Mouse (Mus musculus) midbrain, embryonic 12.5 days (tissue): Measurements from ENCODE around the gene Enpp6. TPM values are rescaled to one million over a fixed set of nuclear protein-coding genes. Genes with fewer than 3 reads are reported as not detected.

Experiments used
- ATAC-seq: fragments of 200-750 bp; cut with Nextera tagmentation; 2 replicates; pipeline ENCODE4 v1.8.0; 2017; ENCODE audit warnings: low read depth, moderate TSS enrichment, moderate library complexity; ENCODE audit not compliant: low FRiP score
- H3K27ac ChIP-seq: fragments of 300-500 bp; sonication (generic); replicated peaks from 2 replicates; pipeline ENCODE4 v1.5.1; 2016; ENCODE audit warnings: mild to moderate bottlenecking
- H3K27me3 ChIP-seq: fragments of 300-500 bp; sonication (generic); 2 replicates; pipeline ENCODE4 v1.6.1; 2016; ENCODE audit warnings: mild to moderate bottlenecking
- H3K36me3 ChIP-seq: fragments of 300-500 bp; sonication (generic); 2 replicates; pipeline ENCODE4 v1.6.1; 2016
- H3K4me1 ChIP-seq: fragments of 300-500 bp; sonication (generic); 2 replicates; pipeline ENCODE4 v1.6.1; 2016
- H3K4me2 ChIP-seq: fragments of 300-500 bp; sonication (generic); replicated peaks from 2 replicates; pipeline ENCODE4 v1.6.1; 2016; ENCODE audit warnings: mild to moderate bottlenecking, moderate library complexity
- H3K4me3 ChIP-seq: fragments of 300-500 bp; sonication (generic); 2 replicates; pipeline ENCODE4 v1.5.1; 2016; ENCODE audit warnings: mild to moderate bottlenecking
- H3K9ac ChIP-seq: fragments of 300-500 bp; sonication (generic); replicated peaks from 2 replicates; pipeline ENCODE4 v1.6.1; 2016; ENCODE audit warnings: mild to moderate bottlenecking, moderate library complexity
- H3K9me3 ChIP-seq: fragments of 300-500 bp; sonication (generic); 2 replicates; pipeline ENCODE4 v1.6.1; 2016; ENCODE audit warnings: mild to moderate bottlenecking
- WGBS: fragments of 180-500 bp; shearing (Covaris S2); methylation state at CpG from one replicate; pipeline ENCODE4 v1.1.7; 2016; 5-methylcytosine and 5-hydroxymethylcytosine counted together
- polyA plus RNA-seq: library from polyadenylated mRNA; unstranded; fragments of >200 nt; fragmentation: Nextera tagmentation; extraction: Ambion mirVana; gene quantifications from 2 replicates; pipeline ENCODE4 v1.2.1, GENCODE M21; 2016

The Enpp6 gene
- polyA plus RNA-seq, 1 experiment from 2014 or later = 0.38 TPM

GRCm38 (mm10) chr8:47046340-47046739 lies 59.7 kb downstream of the Enpp6 start:
- Histone ChIP-seq H3K4me1 (no peaks in the 10 kb centered on the region), H3K4me2 (no peak overlapping the region), H3K9ac (no peak overlapping the region), H3K27me3 (no peaks in the 10 kb centered on the region), H3K4me3 (no peak overlapping the region), H3K9me3 (peaks cover 4% of the 10 kb centered on the region; the same call in 1 of the 2 replicates), H3K36me3 (no peaks in the 10 kb centered on the region), H3K27ac (no peak overlapping the region)
- 84% methylated on average over 4 of the region's 4 CpGs for WGBS
- no peak for ATAC-seq

DNA sequence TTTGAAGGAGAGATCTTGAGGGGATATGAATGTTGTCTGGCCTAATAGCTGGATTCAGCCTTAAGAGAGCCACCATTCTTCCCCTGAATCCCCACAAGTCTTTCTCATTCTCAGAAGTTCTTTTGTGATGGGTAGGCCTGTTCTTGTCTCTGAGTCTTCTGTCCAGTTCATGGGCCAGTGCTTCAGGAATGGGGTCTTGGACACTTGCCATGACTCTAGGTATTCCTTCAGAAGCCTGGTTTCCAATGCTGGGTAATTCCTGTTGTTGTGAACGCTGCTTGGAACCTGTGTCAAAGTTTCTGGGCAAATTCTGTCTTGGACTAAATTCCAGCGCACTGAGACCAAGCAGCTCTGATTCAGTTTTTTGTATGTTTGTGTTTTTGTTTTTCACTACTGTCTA lies 60.5 kb downstream of the Enpp6 start:
- WGBS = 91% methylated on average over 2 of the region's 2 CpGs
- no peak overlapping the region for H3K27ac ChIP-seq
- no peak overlapping the region for H3K4me3 ChIP-seq
- no peaks in the 10 kb centered on the region for H3K27me3 ChIP-seq
- H3K4me1 ChIP-seq = no peaks in the 10 kb centered on the region
- H3K4me2 ChIP-seq = no peak overlapping the region
- ATAC-seq = no peak
- peaks cover 4% of the 10 kb centered on the region; the same call in 1 of the 2 replicates for H3K9me3 ChIP-seq
- H3K9ac ChIP-seq = no peak overlapping the region
- no peaks in the 10 kb centered on the region for H3K36me3 ChIP-seq

DNA sequence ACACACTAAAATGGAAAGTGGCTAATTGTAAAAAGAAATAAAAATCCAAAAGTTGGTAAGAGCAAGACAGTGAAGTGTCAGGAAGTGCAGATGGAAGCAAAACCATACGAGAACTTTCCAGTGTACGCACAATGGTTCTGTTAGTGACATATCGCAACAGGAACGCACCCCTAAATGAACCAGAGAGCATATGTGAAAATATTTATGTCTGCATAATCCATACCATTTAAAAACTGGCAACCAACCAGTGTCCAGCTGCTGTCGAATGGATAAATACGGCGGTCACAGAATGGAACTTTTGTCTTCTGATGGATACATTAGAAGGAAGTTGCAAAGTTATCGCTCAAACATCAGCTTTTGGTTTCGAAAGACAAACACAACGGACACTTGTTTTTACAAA lies 61.9 kb downstream of the Enpp6 start:
- H3K36me3 ChIP-seq = no peaks in the 10 kb centered on the region
- H3K27me3 ChIP-seq = no peaks in the 10 kb centered on the region
- H3K9ac ChIP-seq = no peak overlapping the region
- 91% methylated on average over 10 of the region's 10 CpGs for WGBS
- no peak for ATAC-seq
- no peak overlapping the region for H3K27ac ChIP-seq
- no peak overlapping the region for H3K4me2 ChIP-seq
- H3K9me3 ChIP-seq = peaks cover under 1% of the 10 kb centered on the region; the same call in 1 of the 2 replicates
- H3K4me1 ChIP-seq = no peaks in the 10 kb centered on the region
- H3K4me3 ChIP-seq = no peak overlapping the region

- Histone ChIP-seq H3K4me1 (no peaks in the 10 kb centered on the region), H3K9ac (no peak overlapping the region), H3K36me3 (no peaks in the 10 kb centered on the region), H3K9me3 (no peaks in the 10 kb centered on the region), H3K27ac (no peak overlapping the region), H3K4me2 (no peak overlapping the region), H3K27me3 (no peaks in the 10 kb centered on the region), H3K4me3 (no peak overlapping the region)
- WGBS = 82% methylated on average over 3 of the region's 3 CpGs
- ATAC-seq = no peak
Observed at GRCm38 (mm10) chr8:47052643-47053042, 66.0 kb downstream of the Enpp6 start.

GRCm38 (mm10) chr8:47056086-47056485 lies 69.4 kb downstream of the Enpp6 start:
- 84% methylated on average over 1 of the region's 1 CpGs for WGBS
- Histone ChIP-seq H3K36me3 (no peaks in the 10 kb centered on the region), H3K4me1 (no peaks in the 10 kb centered on the region), H3K27ac (no peak overlapping the region), H3K4me2 (no peak overlapping the region), H3K9me3 (no peaks in the 10 kb centered on the region; the same call in 1 of the 2 replicates), H3K9ac (no peak overlapping the region), H3K27me3 (no peaks in the 10 kb centered on the region), H3K4me3 (no peak overlapping the region)
- ATAC-seq = no peak

GRCm38 (mm10) chr8:47058526-47058925 lies 71.8 kb downstream of the Enpp6 start:
- H3K36me3 ChIP-seq = no peaks in the 10 kb centered on the region
- no peaks in the 10 kb centered on the region; the same call in 1 of the 2 replicates for H3K9me3 ChIP-seq
- no peak for ATAC-seq
- H3K27me3 ChIP-seq = no peaks in the 10 kb centered on the region
- no peak overlapping the region for H3K27ac ChIP-seq
- H3K4me3 ChIP-seq = no peak overlapping the region
- WGBS = 44% methylated on average over 4 of the region's 4 CpGs
- H3K4me2 ChIP-seq = no peak overlapping the region
- H3K9ac ChIP-seq = no peak overlapping the region
- H3K4me1 ChIP-seq = no peaks in the 10 kb centered on the region

GRCm38 (mm10) chr8:47058971-47059370 lies 72.3 kb downstream of the Enpp6 start:
- Histone ChIP-seq H3K9ac (no peak overlapping the region), H3K36me3 (no peaks in the 10 kb centered on the region), H3K27me3 (no peaks in the 10 kb centered on the region), H3K9me3 (no peaks in the 10 kb centered on the region; the same call in 1 of the 2 replicates), H3K27ac (no peak overlapping the region), H3K4me3 (no peak overlapping the region), H3K4me1 (no peaks in the 10 kb centered on the region), H3K4me2 (no peak overlapping the region)
- no peak for ATAC-seq
- 66% methylated on average over 2 of the region's 2 CpGs for WGBS

DNA sequence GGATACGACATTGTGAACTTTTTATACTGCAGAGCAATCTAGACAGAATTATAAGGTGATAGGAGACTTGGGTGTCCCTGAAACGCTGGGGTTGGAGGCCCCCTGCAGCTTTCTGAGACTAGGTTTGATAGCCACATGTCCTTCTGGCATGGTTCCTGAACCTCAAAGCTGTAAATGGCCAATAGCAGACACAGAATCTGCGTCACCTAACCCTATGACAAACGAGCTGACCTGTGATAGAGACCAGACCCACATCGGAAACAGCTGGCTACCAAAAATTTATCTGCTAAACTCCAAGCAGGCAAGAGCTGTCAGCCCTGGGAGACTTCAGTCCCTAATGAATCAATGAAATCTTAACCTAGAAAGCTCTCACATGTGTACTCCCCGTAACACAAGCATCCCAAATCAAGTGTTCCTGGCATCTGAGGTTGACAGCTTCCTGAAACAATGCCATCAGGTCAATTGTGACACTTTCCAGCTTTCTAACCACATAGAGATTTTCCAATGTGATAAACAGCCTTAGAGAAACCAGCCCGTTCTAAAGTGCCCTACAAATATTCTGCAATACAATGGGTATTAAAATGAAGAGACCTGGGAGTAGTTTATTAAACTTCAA lies 74.5 kb downstream of the Enpp6 start:
- Histone ChIP-seq H3K4me3 (no peak overlapping the region), H3K36me3 (no peaks in the 10 kb centered on the region), H3K9ac (no peak overlapping the region), H3K4me2 (no peak overlapping the region), H3K27me3 (no peaks in the 10 kb centered on the region), H3K27ac (no peak overlapping the region), H3K9me3 (no peaks in the 10 kb centered on the region; the same call in 1 of the 2 replicates), H3K4me1 (no peaks in the 10 kb centered on the region)
- ATAC-seq = no peak
- WGBS = 88% methylated on average over 7 of the region's 7 CpGs

- H3K4me1 ChIP-seq = no peaks in the 10 kb centered on the region
- no peak for ATAC-seq
- no peaks in the 10 kb centered on the region for H3K36me3 ChIP-seq
- H3K27me3 ChIP-seq = no peaks in the 10 kb centered on the region
- H3K27ac ChIP-seq = no peak overlapping the region
- H3K9ac ChIP-seq = no peak overlapping the region
- H3K4me3 ChIP-seq = no peak overlapping the region
- H3K4me2 ChIP-seq = no peak overlapping the region
- 91% methylated on average over 9 of the region's 9 CpGs for WGBS
- H3K9me3 ChIP-seq = no peaks in the 10 kb centered on the region
Observed at GRCm38 (mm10) chr8:47067121-47067520, 80.4 kb downstream of the Enpp6 start.

DNA sequence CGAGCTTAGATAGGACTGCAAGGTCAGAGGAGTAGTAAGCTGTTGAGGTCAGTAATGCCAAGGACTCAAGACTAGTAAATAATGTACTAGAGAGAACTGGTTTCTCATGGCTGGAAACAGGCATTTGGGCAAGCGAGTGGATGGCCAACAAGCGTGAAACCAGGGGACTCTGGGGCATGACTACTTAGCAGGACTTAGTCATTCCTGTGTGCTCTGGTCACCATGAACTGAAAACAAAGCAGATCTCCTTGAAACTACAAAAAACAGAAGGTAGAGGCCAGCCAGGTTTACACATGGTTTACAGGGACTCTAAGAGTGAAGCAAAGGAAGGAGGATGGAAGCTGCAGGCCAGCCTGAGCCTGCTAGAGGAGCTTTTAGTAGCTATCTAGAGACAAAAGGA lies 82.9 kb downstream of the Enpp6 start:
- ATAC-seq = no peak
- no peaks in the 10 kb centered on the region for H3K36me3 ChIP-seq
- no peak overlapping the region for H3K4me3 ChIP-seq
- 83% methylated on average over 3 of the region's 3 CpGs for WGBS
- H3K9ac ChIP-seq = no peak overlapping the region
- no peak overlapping the region for H3K4me2 ChIP-seq
- no peaks in the 10 kb centered on the region for H3K4me1 ChIP-seq
- no peaks in the 10 kb centered on the region; the same call in 1 of the 2 replicates for H3K9me3 ChIP-seq
- no peaks in the 10 kb centered on the region for H3K27me3 ChIP-seq
- H3K27ac ChIP-seq = no peak overlapping the region

GRCm38 (mm10) chr8:47072001-47072400 lies 85.3 kb downstream of the Enpp6 start:
- 89% methylated on average over 5 of the region's 5 CpGs for WGBS
- Histone ChIP-seq H3K4me3 (no peak overlapping the region), H3K27ac (no peak overlapping the region), H3K36me3 (no peaks in the 10 kb centered on the region), H3K4me2 (no peak overlapping the region), H3K9me3 (no peaks in the 10 kb centered on the region; the same call in 1 of the 2 replicates), H3K9ac (no peak overlapping the region), H3K27me3 (no peaks in the 10 kb centered on the region), H3K4me1 (no peaks in the 10 kb centered on the region)
- no peak for ATAC-seq

DNA sequence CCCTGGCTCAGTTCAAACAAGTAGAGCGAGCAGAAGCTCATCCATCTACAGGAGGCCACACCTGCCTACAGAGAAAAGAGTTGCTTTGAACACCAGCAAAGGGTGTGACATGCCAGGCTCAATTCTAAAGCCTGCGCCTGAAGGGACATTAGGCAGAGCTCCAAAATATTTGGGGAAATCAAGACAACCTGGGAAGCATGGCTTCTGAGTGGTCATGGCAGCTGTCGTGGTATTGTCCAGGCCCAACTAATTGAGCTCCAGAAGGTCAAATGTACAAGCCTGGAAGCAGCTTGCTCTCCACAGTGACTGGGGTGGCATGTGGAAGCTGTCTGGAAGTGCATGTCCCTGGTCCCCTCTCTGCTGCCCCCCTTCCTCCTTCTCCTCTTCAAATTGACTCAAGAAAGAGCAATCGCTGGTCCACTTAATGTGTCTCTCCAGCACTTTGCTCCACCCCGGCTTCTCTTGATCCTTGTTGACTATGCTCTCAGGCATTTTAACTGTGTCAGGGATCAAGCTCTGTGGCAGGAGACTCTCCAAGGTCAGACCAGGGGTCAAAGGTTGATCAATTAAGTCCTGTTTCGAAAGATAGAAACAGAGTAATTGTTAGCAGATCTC lies 89.4 kb downstream of the Enpp6 start:
- no peak overlapping the region for H3K9ac ChIP-seq
- no peaks in the 10 kb centered on the region for H3K36me3 ChIP-seq
- H3K27me3 ChIP-seq = no peaks in the 10 kb centered on the region
- no peak overlapping the region for H3K4me2 ChIP-seq
- no peaks in the 10 kb centered on the region; the same call in 1 of the 2 replicates for H3K9me3 ChIP-seq
- no peak overlapping the region for H3K27ac ChIP-seq
- no peaks in the 10 kb centered on the region for H3K4me1 ChIP-seq
- WGBS = 85% methylated on average over 6 of the region's 6 CpGs
- ATAC-seq = no peak
- H3K4me3 ChIP-seq = no peak overlapping the region
